In genomic region chr7:64054996-64055395, GRCm38 (mm10) we compare ENCODE assay signal across 25 mouse cellular contexts.
"Had no signal": no experiment of that assay in that cellular context is flagged by ENCODE, and none has a peak within 500 bp of the region (broad histone marks: within the 10 kb centered on the region; RNA-seq: fewer than 3 reads in every experiment).

No protein-coding gene starts in this region.

- H3K27ac ChIP-seq: heart, adult 2 months; heart, embryonic 13.5 days; heart, embryonic 15.5 days; hindbrain, embryonic 13.5 days; hindbrain, embryonic 15.5 days; hindbrain, postnatal 0 days; kidney, embryonic 15.5 days; kidney, postnatal 0 days; limb, embryonic 13.5 days; limb, embryonic 15.5 days had no signal

- H3K27me3 ChIP-seq: heart, embryonic 15.5 days; hindbrain, embryonic 13.5 days; hindbrain, embryonic 15.5 days; kidney, embryonic 15.5 days; limb, embryonic 13.5 days; limb, embryonic 15.5 days had no signal

- H3K4me3 ChIP-seq: heart, adult 2 months; heart, embryonic 13.5 days; heart, embryonic 15.5 days; hindbrain, embryonic 13.5 days; hindbrain, embryonic 15.5 days; kidney, embryonic 15.5 days; limb, embryonic 13.5 days; limb, embryonic 15.5 days had no signal

- DNase-seq: gastrocnemius, postnatal 14 days; gastrocnemius, postnatal 36 days; heart, adult 11 months; heart, adult 2 months; heart, postnatal 14 days; heart, postnatal 36 days; kidney, adult 11 months; kidney, adult 2 months; kidney, adult 9 months; kidney, postnatal 14 days; kidney, postnatal 36 days; layer of hippocampus, adult 9-11 months; layer of hippocampus, postnatal 36 days; left cerebral cortex, postnatal 4 days had no signal

- H3K9me3 ChIP-seq: heart, embryonic 13.5 days; heart, embryonic 15.5 days; hindbrain, embryonic 13.5 days; hindbrain, embryonic 15.5 days; kidney, embryonic 15.5 days; limb, embryonic 13.5 days; limb, embryonic 15.5 days had no signal

- H3K4me2 ChIP-seq: heart, embryonic 11.5 days; heart, embryonic 13.5 days; heart, embryonic 15.5 days; hindbrain, embryonic 13.5 days; hindbrain, embryonic 15.5 days; kidney, embryonic 15.5 days; limb, embryonic 13.5 days; limb, embryonic 15.5 days had no signal

- ATAC-seq: hindbrain, postnatal 0 days; intestine, embryonic 16.5 days had no signal

- H3K9ac ChIP-seq: heart, embryonic 13.5 days; heart, embryonic 15.5 days; hindbrain, embryonic 13.5 days; hindbrain, embryonic 15.5 days; kidney, embryonic 15.5 days; limb, embryonic 13.5 days; limb, embryonic 15.5 days had no signal

- H3K36me3 ChIP-seq: heart, embryonic 13.5 days; heart, embryonic 15.5 days; hindbrain, embryonic 13.5 days; hindbrain, embryonic 15.5 days; kidney, embryonic 15.5 days; limb, embryonic 13.5 days; limb, embryonic 15.5 days had no signal
